Mouse (Mus musculus): Measurements from ENCODE around the gene Ttc21b.

DNA sequence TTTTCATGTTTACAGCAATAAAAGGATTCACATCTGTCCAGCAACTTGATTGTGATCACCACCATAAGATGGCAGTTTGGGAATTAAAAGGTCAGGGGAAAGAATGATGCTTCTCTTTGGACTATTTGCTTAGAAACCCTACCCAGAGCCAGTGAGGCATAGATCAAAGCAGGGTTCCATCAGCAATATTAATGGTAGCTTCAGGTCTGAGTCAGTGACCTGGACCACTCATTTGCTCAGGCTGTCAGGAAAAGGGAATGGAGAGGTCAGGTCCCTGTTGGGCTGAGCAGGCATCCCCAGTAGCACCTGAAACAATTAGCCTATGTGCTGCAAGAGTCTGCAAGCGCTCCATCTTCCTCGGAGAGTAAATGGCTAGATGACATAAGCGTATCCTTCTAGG, 84.8 kb downstream of the Ttc21b start:
- no peak for TF ChIP-seq CTCF (IDR thresholded peaks at IDR 0.05; ENCODE audit: extremely low read depth, insufficient read depth, insufficient read length, insufficient replicate concordance)
- TF ChIP-seq POLR2A (IDR thresholded peaks at IDR 0.05; ENCODE audit: low read depth, low read length): no peak
